Mouse (Mus musculus): ENCODE data around the gene Napsa. TPM values are rescaled to one million over a fixed set of nuclear protein-coding genes. Genes with fewer than 3 reads are reported as not detected.
A peak's percentile ranks its signal among the peaks of the same experiment; 100 is the strongest.

The Napsa gene
- total RNA-seq, 2 experiments from 2014 or later: 0.30 TPM; not detected in 1

GRCm38 (mm10) chr7:44537496-44537895 is 34.7 kb upstream of the Napsa start:
- no peak for DNase-seq (ENCODE audit: low spot score in 2 of 2)

- DNase-seq (ENCODE audit: low spot score in 2 of 2): no peak
Measured at GRCm38 (mm10) chr7:44538756-44539624, 33.2 kb upstream of the Napsa start.

GRCm38 (mm10) chr7:44542555-44542954 is 29.6 kb upstream of the Napsa start:
- no peak for DNase-seq (ENCODE audit: low spot score in 2 of 2)

DNA sequence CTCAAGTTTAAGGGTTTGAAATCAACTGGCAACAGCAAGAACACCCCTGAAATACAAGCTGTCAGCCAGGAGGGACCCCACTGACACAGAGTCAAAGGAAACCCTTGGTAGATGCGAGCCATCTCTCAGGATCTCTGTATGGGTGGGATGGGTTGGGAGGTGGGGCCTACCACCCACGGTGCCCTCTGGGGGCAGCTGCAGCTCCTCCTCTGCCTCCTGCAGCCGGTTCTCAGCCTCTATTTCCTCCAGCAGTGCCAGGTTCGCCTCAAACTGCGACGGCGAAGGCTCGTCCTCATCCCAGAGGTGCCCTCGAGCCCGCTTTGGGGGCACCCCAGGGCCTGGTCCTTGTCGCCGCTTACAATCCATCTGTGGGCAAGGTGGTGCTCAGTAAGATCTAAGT is 29.1 kb upstream of the Napsa start:
- DNase-seq (ENCODE audit: low spot score in 2 of 2): no peak

- DNase-seq (ENCODE audit: low spot score in 2 of 2): no peak
Measured at GRCm38 (mm10) chr7:44546274-44546673, 25.9 kb upstream of the Napsa start.

GRCm38 (mm10) chr7:44547041-44547440 is 25.1 kb upstream of the Napsa start:
- no peak for DNase-seq (ENCODE audit: low spot score in 2 of 2)

GRCm38 (mm10) chr7:44547725-44548124 is 24.5 kb upstream of the Napsa start:
- no peak for DNase-seq (ENCODE audit: low spot score in 2 of 2)

DNA sequence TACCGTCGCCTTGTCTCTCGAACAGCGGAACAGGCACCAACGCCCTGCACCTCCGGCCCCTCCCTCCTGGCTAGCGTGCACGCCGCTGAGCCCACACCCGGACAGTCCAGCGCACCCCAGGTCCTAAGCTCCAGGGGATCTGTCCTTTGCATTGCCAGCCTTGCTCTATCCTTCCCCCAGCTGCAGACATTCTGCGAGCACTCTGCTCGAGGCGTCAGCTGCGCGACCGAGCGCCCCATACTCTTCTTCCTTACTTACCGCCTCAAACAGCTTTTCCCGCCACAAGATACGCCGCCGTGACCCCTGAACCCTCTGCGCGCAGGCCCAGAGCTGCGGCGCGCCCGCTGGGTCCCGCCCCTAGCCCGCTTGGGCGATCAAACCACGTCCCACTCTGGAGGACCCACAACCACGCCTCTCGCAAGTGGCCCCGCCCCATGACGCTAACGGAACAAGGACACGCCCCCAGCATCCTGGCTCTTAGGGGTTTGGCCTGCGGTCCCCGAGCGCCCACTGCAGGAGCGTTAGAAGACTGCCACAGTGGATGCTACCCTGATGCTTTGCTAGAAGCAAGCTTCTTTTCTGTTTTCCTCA is 23.6 kb upstream of the Napsa start, which contains the start of gene Pold1:
Pold1 (minus strand) TSS at position 353 of the 591 bp plus-strand sequence.
- peak; percentile 98 to 100 for DNase-seq (ENCODE audit: low spot score in 2 of 2)

DNA sequence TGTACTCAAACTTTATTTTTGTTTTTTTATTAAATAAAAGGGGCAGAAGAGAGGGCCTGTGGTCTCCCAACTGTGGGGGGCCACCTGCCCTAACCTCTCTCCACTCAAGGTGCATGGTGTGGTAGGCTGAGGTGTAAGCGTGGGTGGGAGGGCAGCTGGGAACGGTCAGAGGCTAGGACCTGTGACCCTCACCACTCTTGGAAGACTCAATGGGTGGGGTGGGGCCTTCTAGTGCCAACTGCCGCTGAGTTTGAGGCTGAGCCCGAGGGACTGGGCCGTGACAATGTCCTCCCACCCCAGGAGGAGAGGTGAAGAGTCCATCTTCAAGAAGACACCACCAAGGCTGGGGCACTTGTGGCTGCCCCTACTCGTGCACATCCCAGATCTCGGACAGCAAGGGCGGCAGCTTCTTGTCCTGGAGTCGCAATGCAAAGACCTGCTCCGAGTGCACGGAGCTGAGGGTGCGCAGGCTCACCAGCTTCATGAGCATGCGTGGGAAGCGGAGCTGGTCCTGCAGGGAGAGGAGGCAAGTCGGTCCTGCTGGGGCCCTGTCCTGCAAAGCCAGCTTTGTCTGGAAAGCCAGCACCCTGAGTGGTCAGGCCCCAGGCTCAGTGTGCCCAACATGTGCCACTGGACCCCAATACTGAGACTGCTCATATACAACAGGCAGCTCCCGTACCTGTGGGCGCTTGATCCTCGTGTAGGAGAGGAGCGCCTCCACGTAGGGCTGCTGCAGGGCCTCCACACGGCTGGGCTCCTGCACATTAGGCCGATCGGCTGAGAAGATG is 22.4 kb upstream of the Napsa start:
- DNase-seq (ENCODE audit: low spot score in 2 of 2): no peak

DNA sequence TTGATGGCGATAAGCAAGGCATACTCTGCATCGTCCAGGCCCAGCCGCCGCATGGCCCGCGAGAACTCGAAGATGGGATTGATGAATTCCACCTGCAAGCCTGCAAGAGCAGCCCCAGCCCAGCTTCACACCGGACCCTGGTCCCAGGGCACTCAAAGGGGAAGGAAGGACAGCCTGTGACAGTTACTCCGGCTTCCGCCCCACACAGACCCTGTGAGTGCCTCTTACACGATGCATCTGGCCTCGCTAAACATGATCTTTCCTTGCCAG is 21.8 kb upstream of the Napsa start:
- no peak for DNase-seq (ENCODE audit: low spot score in 2 of 2)

DNA sequence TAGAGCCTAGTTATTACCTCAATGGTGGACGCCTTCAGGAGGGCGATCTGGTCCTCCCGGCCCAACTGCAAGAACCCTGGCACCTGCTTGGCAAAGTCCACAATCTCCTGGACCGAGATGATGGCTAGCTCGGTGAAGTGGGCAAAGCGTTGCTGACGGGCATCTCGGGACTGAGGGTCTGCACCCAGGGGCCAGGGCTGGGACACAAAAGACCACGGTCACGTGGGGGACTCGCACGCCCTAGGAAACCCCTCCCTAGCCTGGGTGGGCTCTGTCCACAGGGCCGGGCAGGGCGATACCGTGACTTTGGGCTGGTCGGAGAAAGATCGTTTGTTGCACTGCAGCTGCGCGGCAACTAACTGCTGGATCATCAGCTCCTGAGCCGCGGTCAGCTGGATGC is 20.9 kb upstream of the Napsa start:
- DNase-seq (ENCODE audit: low spot score in 2 of 2): no peak

- DNase-seq (ENCODE audit: low spot score in 2 of 2): no peak
Measured at GRCm38 (mm10) chr7:44551731-44552130, 20.4 kb upstream of the Napsa start.

GRCm38 (mm10) chr7:44552141-44552908 is 19.9 kb upstream of the Napsa start:
- no peak for DNase-seq (ENCODE audit: low spot score in 2 of 2)

- peak in 1 of 2 experiments; percentile 74 for DNase-seq (ENCODE audit: low spot score in 2 of 2)
Measured at GRCm38 (mm10) chr7:44553196-44553764, 18.9 kb upstream of the Napsa start.

- peak; percentile 92 to 96 for DNase-seq (ENCODE audit: low spot score in 2 of 2)
Measured at GRCm38 (mm10) chr7:44553826-44554225, 18.4 kb upstream of the Napsa start, which contains the start of gene Nr1h2. Gene Nr1h2, minus strand, starts transcription at chr7:44553951.

- DNase-seq (ENCODE audit: low spot score in 2 of 2): no peak
Measured at GRCm38 (mm10) chr7:44557629-44558028, 14.6 kb upstream of the Napsa start.

- peak; percentile 75 to 86 for DNase-seq (ENCODE audit: low spot score in 2 of 2)
Measured at GRCm38 (mm10) chr7:44560435-44561400, 11.5 kb upstream of the Napsa start.

- DNase-seq (ENCODE audit: low spot score in 2 of 2): no peak
Measured at GRCm38 (mm10) chr7:44563284-44563683, 8.9 kb upstream of the Napsa start.

- no peak for DNase-seq (ENCODE audit: low spot score in 2 of 2)
Measured at GRCm38 (mm10) chr7:44564486-44564885, 7.7 kb upstream of the Napsa start.

DNA sequence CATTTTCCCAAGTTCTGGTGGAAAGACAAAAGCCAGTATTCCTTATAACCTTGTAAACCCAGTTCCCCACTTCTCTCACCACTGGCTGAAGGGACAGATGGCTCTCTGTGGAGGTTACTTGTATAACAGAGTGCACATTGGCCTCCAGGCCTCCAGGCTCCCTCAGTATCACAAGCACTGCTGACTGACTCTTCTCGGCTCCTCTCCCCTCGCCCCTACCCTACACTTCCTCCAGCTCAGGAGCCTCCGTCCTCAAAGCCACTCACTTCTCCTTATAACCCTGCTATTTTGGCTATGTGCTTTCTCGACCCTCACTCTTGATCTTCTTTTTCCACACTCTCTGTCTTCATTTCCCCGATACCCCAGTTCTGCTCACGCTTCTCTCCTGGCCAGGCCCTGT is 6.8 kb upstream of the Napsa start:
- DNase-seq (ENCODE audit: low spot score in 2 of 2): no peak
